Mouse (Mus musculus): Measurements from ENCODE around the gene Tmbim4.

Gene Tmbim4

GRCm38 (mm10) chr10:120239476-120239875 is 38.1 kb downstream of the Tmbim4 start:
- in situ Hi-C loops (cut with MboI, MseI): no loop called here

GRCm38 (mm10) chr10:120242421-120242820 is 41.0 kb downstream of the Tmbim4 start:
- in situ Hi-C loops (cut with MboI, MseI): loop anchor here in 1 of 2 experiments (10.0 kb wide), 1 partner anchor 632 kb away; no protein-coding TSS in a partner anchor

- in situ Hi-C loops (cut with MboI, MseI): loop anchor here in 1 of 2 experiments (10.0 kb wide), 1 partner anchor 629 kb away; no protein-coding TSS in a partner anchor
Measured at GRCm38 (mm10) chr10:120245681-120246080, 44.3 kb downstream of the Tmbim4 start.

GRCm38 (mm10) chr10:120246994-120247750 is 45.8 kb downstream of the Tmbim4 start:
- in situ Hi-C loops (cut with MboI, MseI): loop anchor here in 1 of 2 experiments (10.0 kb wide), 1 partner anchor 628 kb away; no protein-coding TSS in a partner anchor

- in situ Hi-C loops (cut with MboI, MseI): loop anchor here in 1 of 2 experiments (5.0 kb wide), 1 partner anchor 454 kb away; no protein-coding TSS in a partner anchor
Measured at GRCm38 (mm10) chr10:120250911-120251683, 49.7 kb downstream of the Tmbim4 start.

GRCm38 (mm10) chr10:120251791-120252190 is 50.4 kb downstream of the Tmbim4 start:
- in situ Hi-C loops (cut with MboI, MseI): loop anchor here in 1 of 2 experiments (5.0 kb wide), 1 partner anchor 454 kb away; no protein-coding TSS in a partner anchor

GRCm38 (mm10) chr10:120252800-120253199 is 51.4 kb downstream of the Tmbim4 start:
- in situ Hi-C loops (cut with MboI, MseI): loop anchor here in 1 of 2 experiments (5.0 kb wide), 1 partner anchor 455 kb away; no protein-coding TSS in a partner anchor

GRCm38 (mm10) chr10:120257231-120257630 is 55.8 kb downstream of the Tmbim4 start:
- in situ Hi-C loops (cut with MboI, MseI): loop anchor here in 1 of 2 experiments (5.0 kb wide), 1 partner anchor 310 kb away; no protein-coding TSS in a partner anchor

- in situ Hi-C loops (cut with MboI, MseI): loop anchor here in 1 of 2 experiments (10.0 kb wide), 1 partner anchor 473 kb away; no protein-coding TSS in a partner anchor
Measured at GRCm38 (mm10) chr10:120267790-120268189, 66.4 kb downstream of the Tmbim4 start.

- in situ Hi-C loops (cut with MboI, MseI): loop anchor here in 1 of 2 experiments (10.0 kb wide), 1 partner anchor 475 kb away; no protein-coding TSS in a partner anchor
Measured at GRCm38 (mm10) chr10:120269946-120270345, 68.6 kb downstream of the Tmbim4 start.

GRCm38 (mm10) chr10:120270777-120271176 is 69.4 kb downstream of the Tmbim4 start:
- in situ Hi-C loops (cut with MboI, MseI): no loop called here

- in situ Hi-C loops (cut with MboI, MseI): no loop called here
Measured at GRCm38 (mm10) chr10:120271318-120271717, 69.9 kb downstream of the Tmbim4 start.

GRCm38 (mm10) chr10:120271879-120272269 is 70.5 kb downstream of the Tmbim4 start:
- in situ Hi-C loops (cut with MboI, MseI): no loop called here

- in situ Hi-C loops (cut with MboI, MseI): no loop called here
Measured at GRCm38 (mm10) chr10:120272270-120272883, 71.0 kb downstream of the Tmbim4 start.

GRCm38 (mm10) chr10:120273335-120273734 is 71.9 kb downstream of the Tmbim4 start:
- in situ Hi-C loops (cut with MboI, MseI): no loop called here

Data from T-helper 17 cell (primary cell).